Mouse (Mus musculus) ovary, postnatal 14 days (tissue): ENCODE measurements at regions not wholly inside any gene's neighbourhood (a gene's known extent, or its start where the extent isn't known, plus 50 kb on each side); places are given as distances from the start of the nearest gene placed in this dataset.

ENCODE experiments used
- DNase-seq: peaks from one replicate; pipeline ENCODE4 v3.0.0; 2022; ENCODE audit warnings: low spot score

DNA sequence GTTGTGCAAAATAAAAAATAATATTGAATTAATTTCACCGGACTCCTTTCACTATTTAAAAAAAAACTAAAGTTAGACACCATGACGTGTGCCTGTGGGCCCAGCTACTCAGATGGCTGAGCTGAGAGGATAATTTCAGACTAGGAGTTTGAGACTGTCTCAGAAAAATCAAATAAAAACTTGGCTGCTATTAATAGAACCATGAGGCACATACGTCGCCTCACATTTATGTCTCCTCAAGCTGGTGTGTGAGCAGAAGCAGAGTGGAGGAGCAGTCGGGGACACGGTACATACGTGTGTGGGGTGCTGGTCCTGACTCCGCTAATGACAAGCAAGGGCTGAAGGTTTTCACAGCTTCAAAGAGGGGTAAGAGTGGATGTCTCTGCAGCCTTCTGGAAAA, 52.8 kb upstream of the Dmrtb1 start:
- DNase-seq = no peak

DNA sequence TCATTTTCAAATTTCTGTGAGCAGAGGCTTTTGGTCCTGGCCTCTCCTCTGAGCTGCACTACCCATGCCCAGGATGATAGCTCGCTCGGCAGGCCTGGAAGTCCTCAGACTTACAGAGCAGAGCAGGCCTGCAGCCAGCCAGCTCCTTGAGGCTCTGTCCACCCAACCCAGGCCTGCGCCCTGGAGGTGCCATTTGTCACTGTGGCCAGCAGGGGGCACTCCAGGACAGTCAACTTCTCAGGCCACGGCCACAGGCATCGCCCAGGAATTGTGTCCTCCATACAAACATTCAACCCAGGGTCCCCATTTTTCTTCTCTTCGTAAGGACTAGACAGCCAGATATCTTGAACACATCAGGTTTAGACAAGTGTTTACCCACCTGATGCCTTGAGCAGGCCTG, 53.9 kb upstream of the Dmrtb1 start:
- DNase-seq = peak; percentile 83

DNA sequence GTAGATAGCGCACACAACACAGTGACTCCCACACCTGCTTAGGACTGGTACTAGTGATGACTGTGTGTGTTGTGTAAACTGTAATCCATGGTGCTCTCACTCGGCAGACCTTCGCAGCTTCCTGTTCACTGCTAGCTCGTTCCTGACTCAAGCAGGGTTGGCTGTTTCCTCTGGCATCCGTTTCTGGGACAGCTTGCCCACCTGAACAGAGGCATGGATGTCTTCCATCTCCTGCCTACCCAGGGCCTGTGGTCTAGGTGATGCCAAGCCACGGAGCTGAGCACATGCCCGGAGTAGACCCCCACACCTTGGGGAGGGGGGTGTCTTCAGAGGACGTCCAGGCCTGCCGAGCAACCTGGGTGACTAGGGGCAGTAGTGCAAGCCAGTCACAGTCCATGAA, 54.7 kb upstream of the Dmrtb1 start:
- DNase-seq = no peak

DNA sequence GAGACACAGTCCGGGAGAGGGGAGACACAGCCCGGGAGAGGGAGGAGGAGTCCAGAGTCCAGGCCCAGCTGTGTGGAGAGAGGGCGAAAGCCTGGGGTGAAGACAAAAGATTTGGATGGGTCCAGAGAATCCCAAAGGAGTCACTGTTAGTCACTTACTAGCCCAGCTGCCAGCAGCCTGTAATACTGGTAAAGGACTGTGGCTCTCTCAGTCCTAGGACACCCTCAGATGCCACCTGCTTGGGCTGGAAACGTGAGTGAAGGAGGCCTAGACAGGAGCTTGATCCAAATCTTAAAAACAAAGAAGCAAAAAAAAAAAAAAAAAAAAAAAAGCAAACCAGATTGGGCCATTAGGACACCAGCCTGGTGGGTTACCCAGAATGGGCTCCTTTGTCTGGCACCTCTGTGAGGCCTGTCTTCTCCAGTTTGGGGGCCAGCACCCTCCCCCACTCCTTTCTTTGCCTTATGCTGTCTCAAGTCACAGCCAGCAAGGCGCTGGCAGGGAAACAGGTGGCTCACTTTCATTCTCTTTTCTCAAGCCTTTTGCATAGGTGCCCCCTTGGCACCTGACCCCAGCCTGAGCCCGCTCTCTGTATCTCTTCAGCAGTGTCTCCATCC, 55.9 kb upstream of the Dmrtb1 start:
- no peak for DNase-seq

DNA sequence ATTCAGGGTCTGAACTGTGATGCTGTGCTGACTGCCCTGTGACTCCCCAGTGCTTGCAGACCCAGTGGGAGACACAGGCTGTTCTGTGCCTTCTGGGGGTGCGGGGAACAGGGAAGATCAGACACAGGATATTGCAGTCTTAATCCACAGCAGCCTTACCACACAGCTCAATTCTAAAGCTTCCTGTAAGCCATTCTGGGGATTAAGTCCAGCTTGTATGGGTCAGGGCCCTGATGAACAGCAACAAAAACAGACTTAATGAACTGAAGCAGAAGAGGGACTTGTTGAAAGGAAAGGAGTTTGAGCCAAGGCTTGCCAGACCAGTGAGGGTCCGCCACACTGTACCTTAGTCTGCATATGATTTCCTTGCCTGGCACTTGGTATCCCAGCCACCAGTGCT, 58.4 kb upstream of the Lrp8 start:
- DNase-seq = no peak

DNA sequence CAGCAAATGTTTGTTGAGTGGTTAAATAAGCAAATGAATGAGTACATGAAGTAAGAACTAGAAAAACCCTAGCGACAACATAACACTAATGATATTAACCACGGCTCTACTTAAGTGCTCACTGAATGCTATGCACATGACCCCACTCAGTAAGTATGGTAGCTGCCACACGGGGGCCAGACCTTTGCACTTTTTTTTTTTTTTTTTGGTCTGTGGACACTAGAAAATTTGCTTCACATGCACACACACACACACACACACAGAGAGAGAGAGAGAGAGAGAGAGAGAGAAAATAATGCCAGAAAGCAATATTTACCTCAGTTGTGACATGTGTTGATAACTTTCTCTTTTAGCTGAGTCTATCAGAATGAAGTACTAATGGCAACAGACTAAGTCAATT, 55.7 kb upstream of the Lrp8 start:
- no peak for DNase-seq

DNA sequence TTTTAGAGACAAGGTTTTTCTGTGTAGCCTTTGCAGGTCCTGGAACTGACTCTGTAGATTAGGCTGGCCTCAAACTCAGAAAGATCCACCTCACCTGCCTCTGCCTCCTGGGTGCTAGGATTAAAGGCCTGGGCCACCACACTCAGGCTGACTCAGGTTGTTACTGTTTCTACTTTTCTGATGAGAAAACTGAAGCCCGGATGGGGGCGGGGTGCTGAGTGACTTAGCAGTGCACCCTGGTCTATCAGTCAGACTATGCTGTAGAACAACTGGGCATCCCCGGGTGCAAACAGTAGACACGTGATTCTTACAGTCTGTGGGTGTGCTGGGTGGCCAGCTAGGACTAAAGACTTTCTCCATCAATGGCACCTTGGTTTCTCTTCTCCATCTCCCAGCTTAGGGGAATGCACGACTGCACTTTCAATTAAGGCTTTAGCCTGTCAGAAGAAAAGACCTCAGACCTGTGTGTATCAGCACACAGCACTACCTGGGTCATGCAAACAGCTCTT, 55.1 kb upstream of the Lrp8 start:
- DNase-seq = no peak

DNA sequence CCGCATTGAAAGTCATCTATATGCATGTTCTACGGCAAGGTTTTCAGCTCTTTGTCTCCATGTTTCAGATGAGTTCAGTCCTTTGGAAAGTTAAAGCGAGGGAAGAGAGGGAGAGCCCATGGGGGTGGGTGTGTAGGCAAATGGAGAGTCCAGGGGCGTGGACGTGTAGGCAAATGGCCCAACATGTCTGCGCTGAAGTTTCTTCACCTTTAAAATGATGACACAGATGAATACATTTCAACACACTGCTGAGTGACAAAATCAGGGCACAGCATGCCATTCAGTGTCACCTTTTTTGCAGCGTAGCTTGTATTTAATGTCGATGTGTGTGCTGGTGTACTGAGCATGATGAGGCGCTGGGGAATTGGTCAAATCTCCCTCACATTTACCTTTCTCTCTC, 54.6 kb upstream of the Lrp8 start:
- DNase-seq = no peak

DNA sequence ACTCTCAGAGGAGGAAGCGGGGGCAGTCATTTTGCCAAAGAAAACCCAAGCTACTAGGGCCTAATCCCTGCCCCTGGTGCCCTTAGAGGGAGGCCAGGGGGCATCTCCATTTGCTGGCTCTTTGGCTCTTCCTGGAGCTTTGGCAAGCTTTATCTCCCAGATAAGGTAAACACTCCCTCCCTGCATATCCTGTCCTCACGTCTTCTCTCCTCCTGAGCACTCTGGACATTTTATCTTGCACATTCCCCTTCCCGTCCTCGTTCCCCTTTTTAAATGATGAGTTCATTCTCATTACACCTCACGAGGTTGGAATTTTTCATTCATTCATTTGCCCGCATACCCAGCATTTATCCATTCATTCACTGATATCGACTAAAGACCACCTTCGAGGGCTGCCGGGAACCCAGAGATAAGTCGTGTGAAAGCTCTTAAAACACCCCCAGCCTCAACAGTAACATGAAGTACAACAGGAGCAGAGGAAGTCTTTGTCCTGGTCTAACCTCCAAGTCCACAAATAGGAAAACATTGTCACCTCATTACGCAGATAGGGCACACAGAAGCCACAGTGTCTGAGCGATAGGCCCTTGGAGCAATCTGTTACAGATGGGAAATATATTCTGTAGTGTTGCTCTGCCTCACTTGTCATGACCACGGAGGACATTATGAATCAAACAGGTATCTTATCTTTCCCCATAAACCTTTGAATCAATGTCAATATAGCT, 54.0 kb upstream of the Lrp8 start:
- no peak for DNase-seq

DNA sequence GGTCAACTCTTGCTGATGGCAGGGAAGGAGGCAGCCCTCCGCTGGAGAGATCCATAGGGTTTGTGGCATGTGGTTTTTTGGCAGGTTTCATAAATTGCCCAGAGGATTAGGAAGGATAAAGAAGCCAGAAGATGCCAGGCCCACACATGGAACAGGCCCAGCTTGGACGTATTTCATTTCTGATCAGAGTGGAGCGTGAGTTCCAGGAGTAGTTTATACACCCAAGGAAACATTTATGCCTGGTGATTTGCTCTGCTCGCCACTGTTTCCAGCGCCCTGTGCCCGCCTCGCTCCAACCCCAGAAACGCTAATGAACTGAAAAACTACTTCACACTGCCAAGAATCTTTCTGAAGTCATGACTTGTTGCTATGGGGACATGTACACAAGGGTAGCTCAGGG, 53.0 kb upstream of the Lrp8 start:
- DNase-seq = no peak

DNA sequence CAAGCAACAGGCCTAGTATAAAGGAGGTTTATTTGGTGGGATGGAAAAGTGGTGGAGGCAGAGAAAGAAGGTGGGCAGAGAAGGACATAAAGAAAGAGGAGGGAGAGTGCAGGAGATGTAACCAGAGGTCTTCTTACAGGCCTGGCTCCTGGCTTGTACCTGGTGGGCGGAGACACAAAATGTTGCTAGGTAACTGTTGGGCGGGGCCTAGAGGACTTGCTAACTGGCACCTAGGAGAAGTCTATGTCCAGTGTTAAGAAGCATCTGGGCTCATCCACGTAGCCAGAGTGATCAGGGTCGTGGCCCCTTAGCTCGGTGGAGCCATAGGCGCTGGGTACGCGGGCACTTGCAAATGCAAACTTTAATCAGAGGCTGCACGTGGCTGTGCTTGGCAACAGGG, 52.0 kb upstream of the Lrp8 start:
- DNase-seq = no peak
